Mouse (Mus musculus): Measurements from ENCODE around the gene Dynlt1b.
"Not testable (repeated sequence)": the region's sequence is repeated elsewhere in the genome, so short reads cannot be mapped to it uniquely, and the experiment has no call there.

DNA sequence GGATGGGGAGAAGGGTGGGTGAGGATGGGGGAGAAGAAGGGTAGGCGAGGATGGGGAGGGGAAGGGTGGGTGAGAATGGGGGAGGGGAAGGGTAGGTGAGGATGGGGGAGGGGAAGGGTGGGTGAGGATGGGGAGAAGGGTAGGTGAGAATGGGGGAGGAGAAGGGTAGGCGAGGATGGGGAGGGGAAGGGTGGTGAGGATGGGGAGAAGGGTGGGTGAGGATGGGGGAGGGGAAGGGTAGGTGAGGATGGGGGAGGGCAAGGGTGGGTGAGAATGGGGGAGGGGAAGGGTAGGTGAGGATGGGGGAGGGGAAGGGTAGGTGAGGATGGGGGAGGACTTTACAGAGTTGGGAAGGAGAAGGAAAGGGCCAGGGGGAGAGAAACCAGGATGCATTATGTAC lies 39.2 kb upstream of the Dynlt1b start:
- TF ChIP-seq POLR2A (IDR thresholded peaks at IDR 0.05; ENCODE audit: control insufficient read depth, low read depth, low read length); CTCF (IDR thresholded peaks at IDR 0.05; ENCODE audit: control insufficient read depth, insufficient read depth, insufficient replicate concordance, low read depth, low read length): not testable (repeated sequence)

All from testis, adult 2 months (tissue).